Mouse (Mus musculus) lung, adult 2 months (tissue): ENCODE measurements around the gene Hacd4.

Source experiments
- CTCF ChIP-seq: fragments of 200-500 bp; IDR thresholded peaks from 2 replicates; pipeline ENCODE4 v1.5.1; 2011; ENCODE audit warnings: mild to moderate bottlenecking, low read length, control low read depth; ENCODE audit not compliant: insufficient read depth
- POLR2A ChIP-seq: fragments of 200-500 bp; IDR thresholded peaks from 2 replicates; pipeline ENCODE4 v1.6.1; 2011; ENCODE audit warnings: low read depth, mild to moderate bottlenecking, control low read depth, low read length, borderline replicate concordance; ENCODE audit errors: extremely low read depth

GRCm38 (mm10) chr4:88461315-88461714 lies 22.6 kb upstream of the Hacd4 start:
- TF ChIP-seq CTCF: no peak
- no peak for TF ChIP-seq POLR2A
